Mouse (Mus musculus): ENCODE results near the gene Edar. TPM values are rescaled to one million over a fixed set of nuclear protein-coding genes. Genes with fewer than 3 reads are reported as not detected.

The Edar gene
- polyA plus RNA-seq, 1 experiment from 2014 or later, result 0.22 TPM

GRCm38 (mm10) chr10:58644194-58644593 lies 31.3 kb downstream of the Edar start:
- Histone ChIP-seq H3K4me1 (peaks cover 17% of the 10 kb centered on the region), H3K9me3 (replicated peaks) (no peaks in the 10 kb centered on the region), H3K9ac (no peak overlapping the region), H3K27me3 (no peaks in the 10 kb centered on the region), H3K36me3 (no peaks in the 10 kb centered on the region), H3K27ac (no peak overlapping the region), H3K4me2 (no peak overlapping the region), H3K4me3 (replicated peaks) (no peak overlapping the region)
- 87% methylated on average over 7 of the region's 7 CpGs for WGBS
- ATAC-seq (replicated peaks; ENCODE audit: low FRiP score), result no peak

- Histone ChIP-seq H3K9ac (no peak overlapping the region), H3K27ac (no peak overlapping the region), H3K27me3 (no peaks in the 10 kb centered on the region), H3K4me3 (replicated peaks) (no peak overlapping the region), H3K36me3 (no peaks in the 10 kb centered on the region), H3K9me3 (replicated peaks) (no peaks in the 10 kb centered on the region), H3K4me1 (peaks cover 17% of the 10 kb centered on the region), H3K4me2 (no peak overlapping the region)
- 80% methylated on average over 9 of the region's 9 CpGs for WGBS
- no peak for ATAC-seq (replicated peaks; ENCODE audit: low FRiP score)
Measured at GRCm38 (mm10) chr10:58643001-58643400, 32.5 kb downstream of the Edar start.

GRCm38 (mm10) chr10:58641631-58642030 lies 33.8 kb downstream of the Edar start:
- WGBS, result 56% methylated on average over 10 of the region's 10 CpGs
- peaks cover 24% of the 10 kb centered on the region for H3K4me1 ChIP-seq
- no peak overlapping the region for H3K4me3 ChIP-seq (replicated peaks)
- ATAC-seq (replicated peaks; ENCODE audit: low FRiP score), result no peak
- H3K27me3 ChIP-seq, result no peaks in the 10 kb centered on the region
- H3K9me3 ChIP-seq (replicated peaks), result no peaks in the 10 kb centered on the region
- H3K9ac ChIP-seq, result no peak overlapping the region
- H3K27ac ChIP-seq, result no peak overlapping the region
- no peak overlapping the region for H3K4me2 ChIP-seq
- no peaks in the 10 kb centered on the region for H3K36me3 ChIP-seq

GRCm38 (mm10) chr10:58640446-58641400 lies 34.7 kb downstream of the Edar start:
- H3K4me3 ChIP-seq (replicated peaks), result no peak overlapping the region
- H3K4me1 ChIP-seq, result peaks cover 31% of the 10 kb centered on the region
- no peaks in the 10 kb centered on the region for H3K27me3 ChIP-seq
- no peak overlapping the region for H3K4me2 ChIP-seq
- no peaks in the 10 kb centered on the region for H3K9me3 ChIP-seq (replicated peaks)
- H3K27ac ChIP-seq, result no peak overlapping the region
- H3K9ac ChIP-seq, result no peak overlapping the region
- 52% methylated on average over 19 of the region's 19 CpGs for WGBS
- ATAC-seq (replicated peaks; ENCODE audit: low FRiP score), result no peak; the same call in 1 of the 2 replicates
- H3K36me3 ChIP-seq, result no peaks in the 10 kb centered on the region

GRCm38 (mm10) chr10:58639291-58639690 lies 36.2 kb downstream of the Edar start:
- ATAC-seq (replicated peaks; ENCODE audit: low FRiP score), result no peak
- WGBS, result 65% methylated on average over 6 of the region's 6 CpGs
- no peak overlapping the region for H3K27ac ChIP-seq
- H3K36me3 ChIP-seq, result no peaks in the 10 kb centered on the region
- peaks cover 31% of the 10 kb centered on the region for H3K4me1 ChIP-seq
- H3K9ac ChIP-seq, result no peak overlapping the region
- no peaks in the 10 kb centered on the region for H3K9me3 ChIP-seq (replicated peaks)
- no peak overlapping the region for H3K4me2 ChIP-seq
- no peaks in the 10 kb centered on the region for H3K27me3 ChIP-seq
- H3K4me3 ChIP-seq (replicated peaks), result no peak overlapping the region

GRCm38 (mm10) chr10:58636431-58637080 lies 38.9 kb downstream of the Edar start:
- 9% methylated on average over 7 of the region's 7 CpGs for WGBS

GRCm38 (mm10) chr10:58633507-58633906 lies 41.9 kb downstream of the Edar start:
- H3K36me3 ChIP-seq, result no peaks in the 10 kb centered on the region
- no peak overlapping the region for H3K4me2 ChIP-seq
- H3K9ac ChIP-seq, result no peak overlapping the region
- H3K4me3 ChIP-seq (replicated peaks), result no peak overlapping the region
- peaks cover 21% of the 10 kb centered on the region for H3K4me1 ChIP-seq
- no peak for ATAC-seq (replicated peaks; ENCODE audit: low FRiP score)
- no peak overlapping the region for H3K27ac ChIP-seq
- H3K9me3 ChIP-seq (replicated peaks), result no peaks in the 10 kb centered on the region
- H3K27me3 ChIP-seq, result no peaks in the 10 kb centered on the region
- 89% methylated on average over 2 of the region's 2 CpGs for WGBS

More at GRCm38 (mm10) chr10:58636431-58637080, 38.9 kb downstream of the Edar start:
- no peak overlapping the region for H3K9ac ChIP-seq
- H3K36me3 ChIP-seq, result no peaks in the 10 kb centered on the region
- no peaks in the 10 kb centered on the region for H3K9me3 ChIP-seq (replicated peaks)
- no peaks in the 10 kb centered on the region for H3K27me3 ChIP-seq
- peak overlapping the region; percentile 29 for H3K27ac ChIP-seq
- H3K4me2 ChIP-seq, result no peak overlapping the region
- peaks cover 34% of the 10 kb centered on the region for H3K4me1 ChIP-seq
- no peak overlapping the region for H3K4me3 ChIP-seq (replicated peaks)
- peak; percentile 84 for ATAC-seq (replicated peaks; ENCODE audit: low FRiP score)

GRCm38 (mm10) chr10:58627569-58627968 lies 47.9 kb downstream of the Edar start:
- Histone ChIP-seq H3K27me3 (no peaks in the 10 kb centered on the region), H3K27ac (no peak overlapping the region), H3K4me2 (no peak overlapping the region), H3K4me1 (peaks cover 11% of the 10 kb centered on the region), H3K4me3 (replicated peaks) (no peak overlapping the region), H3K36me3 (no peaks in the 10 kb centered on the region), H3K9ac (no peak overlapping the region), H3K9me3 (replicated peaks) (no peaks in the 10 kb centered on the region)
- ATAC-seq (replicated peaks; ENCODE audit: low FRiP score), result no peak

- Histone ChIP-seq H3K36me3 (no peaks in the 10 kb centered on the region), H3K4me1 (0 out of 2 replicates have a peak, but pooled peaks cover 4% of the 10 kb centered on the region), H3K27me3 (no peaks in the 10 kb centered on the region), H3K4me2 (no peak overlapping the region), H3K4me3 (replicated peaks) (no peak overlapping the region), H3K9me3 (replicated peaks) (no peaks in the 10 kb centered on the region), H3K9ac (no peak overlapping the region), H3K27ac (no peak overlapping the region)
- 61% methylated on average over 12 of the region's 12 CpGs for WGBS
- ATAC-seq (replicated peaks; ENCODE audit: low FRiP score), result no peak
Measured at GRCm38 (mm10) chr10:58624848-58625711, 50.4 kb downstream of the Edar start.

- Histone ChIP-seq H3K9me3 (replicated peaks) (no peaks in the 10 kb centered on the region), H3K36me3 (no peaks in the 10 kb centered on the region), H3K4me2 (no peak overlapping the region), H3K9ac (no peak overlapping the region), H3K4me1 (no peaks in the 10 kb centered on the region), H3K4me3 (replicated peaks) (no peak overlapping the region), H3K27ac (no peak overlapping the region), H3K27me3 (no peaks in the 10 kb centered on the region)
- ATAC-seq (replicated peaks; ENCODE audit: low FRiP score), result no peak
- 95% methylated on average over 4 of the region's 4 CpGs for WGBS
Measured at GRCm38 (mm10) chr10:58619266-58619665, 56.2 kb downstream of the Edar start.

GRCm38 (mm10) chr10:58618501-58619216 lies 56.8 kb downstream of the Edar start:
- ATAC-seq (replicated peaks; ENCODE audit: low FRiP score), result no peak
- no peak overlapping the region for H3K4me3 ChIP-seq (replicated peaks)
- no peaks in the 10 kb centered on the region for H3K27me3 ChIP-seq
- H3K27ac ChIP-seq, result no peak overlapping the region
- H3K9ac ChIP-seq, result no peak overlapping the region
- no peaks in the 10 kb centered on the region for H3K36me3 ChIP-seq
- no peaks in the 10 kb centered on the region for H3K4me1 ChIP-seq
- 86% methylated on average over 17 of the region's 17 CpGs for WGBS
- H3K4me2 ChIP-seq, result no peak overlapping the region
- H3K9me3 ChIP-seq (replicated peaks), result no peaks in the 10 kb centered on the region

Data from kidney, embryonic 15.5 days (tissue).